Mouse (Mus musculus): ENCODE data around the gene Scarb2. TPM values are rescaled to one million over a fixed set of nuclear protein-coding genes. Genes with fewer than 3 reads are reported as not detected.

The Scarb2 gene
- polyA plus RNA-seq, 1 experiment, result 46.6 TPM

DNA sequence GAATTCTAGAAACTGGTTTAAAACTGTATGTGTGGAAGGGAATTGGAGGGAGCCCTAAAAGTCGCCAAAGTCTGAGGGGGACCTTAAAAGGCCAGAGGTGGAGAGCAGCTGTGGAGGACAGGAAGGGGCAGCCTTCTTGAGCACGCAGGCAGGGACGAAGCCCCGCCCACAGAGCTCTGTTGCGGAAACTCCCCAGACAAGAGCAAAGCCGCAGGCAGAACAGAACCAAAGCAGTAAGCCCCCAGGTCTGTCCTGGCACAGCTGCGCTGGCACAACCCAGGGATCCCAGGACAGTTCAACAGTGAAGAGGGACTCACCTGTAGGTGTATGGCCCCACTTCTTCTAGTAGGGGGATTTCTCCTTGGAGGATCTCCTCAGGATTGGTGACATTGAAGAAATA is 21.8 kb downstream of the Scarb2 start:
- TF ChIP-seq SRF (IDR thresholded peaks at IDR 0.05; ENCODE audit: control insufficient read depth, insufficient read length, low read depth) (no peak), REST (IDR thresholded peaks at IDR 0.05; ENCODE audit: insufficient read depth, insufficient read length) (no peak), MYOD1 (IDR thresholded peaks at IDR 0.05; ENCODE audit: control insufficient read depth in 1 of 3, insufficient read length in 2 of 3, low read depth in 2 of 3) (no peak), MYOG (IDR thresholded peaks at IDR 0.05; ENCODE audit: control insufficient read depth in 1 of 3, insufficient read depth in 1 of 3, insufficient read length in 2 of 3, low read depth in 2 of 3) (no peak), POLR2A (IDR thresholded peaks at IDR 0.05; ENCODE audit: insufficient read length, low read depth) (no peak), CEBPB (IDR thresholded peaks at IDR 0.05; ENCODE audit: insufficient read depth, poor library complexity, severe bottlenecking) (no peak), MAX (IDR thresholded peaks at IDR 0.05; ENCODE audit: low read depth) (no peak), TCF3 (IDR thresholded peaks at IDR 0.05; ENCODE audit: insufficient read length, low read depth) (no peak), TCF12 (IDR thresholded peaks at IDR 0.05; ENCODE audit: insufficient read depth, poor library complexity, severe bottlenecking) (no peak), POLR2AphosphoS2 (IDR thresholded peaks at IDR 0.05; ENCODE audit: insufficient read length, low read depth) (no peak), E2F4 (IDR thresholded peaks at IDR 0.05; ENCODE audit: insufficient read depth) (no peak), USF1 (IDR thresholded peaks at IDR 0.05; ENCODE audit: low read depth) (no peak)
- Histone ChIP-seq H3K4me3 (no peak overlapping the region), H3K27me3 (ENCODE audit: control insufficient read depth, insufficient read depth, insufficient read length) (no peaks in the 10 kb centered on the region), H3K36me3 (ENCODE audit: control insufficient read depth, insufficient read depth) (peaks cover 10% of the 10 kb centered on the region), H3K79me2 (ENCODE audit: control insufficient read depth, insufficient read depth) (peaks cover 21% of the 10 kb centered on the region), H3ac (ENCODE audit: control insufficient read depth, insufficient read length) (no peak overlapping the region), H3K4me2 (ENCODE audit: low read depth) (no peak overlapping the region)

GRCm38 (mm10) chr5:92472863-92473262 is 33.8 kb downstream of the Scarb2 start:
- TF ChIP-seq POLR2A (IDR thresholded peaks at IDR 0.05; ENCODE audit: insufficient read length, low read depth) (no peak), REST (IDR thresholded peaks at IDR 0.05; ENCODE audit: insufficient read depth, insufficient read length) (no peak), TCF12 (IDR thresholded peaks at IDR 0.05; ENCODE audit: insufficient read depth, poor library complexity, severe bottlenecking) (no peak), E2F4 (IDR thresholded peaks at IDR 0.05; ENCODE audit: insufficient read depth) (no peak), CEBPB (IDR thresholded peaks at IDR 0.05; ENCODE audit: insufficient read depth, poor library complexity, severe bottlenecking) (no peak), TCF3 (IDR thresholded peaks at IDR 0.05; ENCODE audit: insufficient read length, low read depth) (no peak), POLR2AphosphoS2 (IDR thresholded peaks at IDR 0.05; ENCODE audit: insufficient read length, low read depth) (no peak), MYOG (IDR thresholded peaks at IDR 0.05; ENCODE audit: control insufficient read depth in 1 of 3, insufficient read depth in 1 of 3, insufficient read length in 2 of 3, low read depth in 2 of 3) (no peak), MYOD1 (IDR thresholded peaks at IDR 0.05; ENCODE audit: control insufficient read depth in 1 of 3, insufficient read length in 2 of 3, low read depth in 2 of 3) (no peak), USF1 (IDR thresholded peaks at IDR 0.05; ENCODE audit: low read depth) (no peak), MAX (IDR thresholded peaks at IDR 0.05; ENCODE audit: low read depth) (no peak), SRF (IDR thresholded peaks at IDR 0.05; ENCODE audit: control insufficient read depth, insufficient read length, low read depth) (no peak)
- Histone ChIP-seq H3ac (ENCODE audit: control insufficient read depth, insufficient read length) (no peak overlapping the region), H3K4me3 (no peak overlapping the region), H3K4me2 (ENCODE audit: low read depth) (no peak overlapping the region), H3K36me3 (ENCODE audit: control insufficient read depth, insufficient read depth) (no peaks in the 10 kb centered on the region), H3K27me3 (ENCODE audit: control insufficient read depth, insufficient read depth, insufficient read length) (no peaks in the 10 kb centered on the region), H3K79me2 (ENCODE audit: control insufficient read depth, insufficient read depth) (no peaks in the 10 kb centered on the region)

DNA sequence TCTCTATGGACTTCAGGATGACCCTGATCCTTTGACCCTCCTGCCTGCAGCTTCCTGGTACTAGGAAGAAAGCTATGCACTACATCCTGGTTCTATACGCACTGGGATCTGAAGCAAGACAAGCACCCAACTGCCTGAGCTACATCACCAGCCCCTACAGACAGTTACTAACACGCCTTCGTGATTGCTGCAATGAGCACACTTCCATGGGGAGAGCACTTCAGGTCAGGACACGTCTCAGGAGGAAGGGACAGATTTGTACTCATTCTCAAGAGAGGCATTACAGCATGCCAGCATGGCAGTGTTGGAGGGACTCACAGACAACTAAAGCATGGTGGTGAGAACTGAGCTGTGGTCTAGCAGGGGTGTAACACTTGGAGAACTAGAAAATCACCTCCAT is 35.1 kb downstream of the Scarb2 start:
- TF ChIP-seq POLR2A (IDR thresholded peaks at IDR 0.05; ENCODE audit: insufficient read length, low read depth) (no peak), TCF3 (IDR thresholded peaks at IDR 0.05; ENCODE audit: insufficient read length, low read depth) (no peak), REST (IDR thresholded peaks at IDR 0.05; ENCODE audit: insufficient read depth, insufficient read length) (no peak), SRF (IDR thresholded peaks at IDR 0.05; ENCODE audit: control insufficient read depth, insufficient read length, low read depth) (no peak), USF1 (IDR thresholded peaks at IDR 0.05; ENCODE audit: low read depth) (no peak), MYOD1 (IDR thresholded peaks at IDR 0.05; ENCODE audit: control insufficient read depth in 1 of 3, insufficient read length in 2 of 3, low read depth in 2 of 3) (no peak), E2F4 (IDR thresholded peaks at IDR 0.05; ENCODE audit: insufficient read depth) (no peak), MYOG (IDR thresholded peaks at IDR 0.05; ENCODE audit: control insufficient read depth in 1 of 3, insufficient read depth in 1 of 3, insufficient read length in 2 of 3, low read depth in 2 of 3) (no peak), TCF12 (IDR thresholded peaks at IDR 0.05; ENCODE audit: insufficient read depth, poor library complexity, severe bottlenecking) (no peak), MAX (IDR thresholded peaks at IDR 0.05; ENCODE audit: low read depth) (no peak), POLR2AphosphoS2 (IDR thresholded peaks at IDR 0.05; ENCODE audit: insufficient read length, low read depth) (no peak), CEBPB (IDR thresholded peaks at IDR 0.05; ENCODE audit: insufficient read depth, poor library complexity, severe bottlenecking) (no peak)
- no peaks in the 10 kb centered on the region for H3K36me3 ChIP-seq (ENCODE audit: control insufficient read depth, insufficient read depth)
- H3K4me3 ChIP-seq, result no peak overlapping the region
- H3ac ChIP-seq (ENCODE audit: control insufficient read depth, insufficient read length), result no peak overlapping the region
- no peaks in the 10 kb centered on the region for H3K79me2 ChIP-seq (ENCODE audit: control insufficient read depth, insufficient read depth)
- H3K4me2 ChIP-seq (ENCODE audit: low read depth), result no peak overlapping the region
- H3K27me3 ChIP-seq (ENCODE audit: control insufficient read depth, insufficient read depth, insufficient read length), result no peaks in the 10 kb centered on the region

DNA sequence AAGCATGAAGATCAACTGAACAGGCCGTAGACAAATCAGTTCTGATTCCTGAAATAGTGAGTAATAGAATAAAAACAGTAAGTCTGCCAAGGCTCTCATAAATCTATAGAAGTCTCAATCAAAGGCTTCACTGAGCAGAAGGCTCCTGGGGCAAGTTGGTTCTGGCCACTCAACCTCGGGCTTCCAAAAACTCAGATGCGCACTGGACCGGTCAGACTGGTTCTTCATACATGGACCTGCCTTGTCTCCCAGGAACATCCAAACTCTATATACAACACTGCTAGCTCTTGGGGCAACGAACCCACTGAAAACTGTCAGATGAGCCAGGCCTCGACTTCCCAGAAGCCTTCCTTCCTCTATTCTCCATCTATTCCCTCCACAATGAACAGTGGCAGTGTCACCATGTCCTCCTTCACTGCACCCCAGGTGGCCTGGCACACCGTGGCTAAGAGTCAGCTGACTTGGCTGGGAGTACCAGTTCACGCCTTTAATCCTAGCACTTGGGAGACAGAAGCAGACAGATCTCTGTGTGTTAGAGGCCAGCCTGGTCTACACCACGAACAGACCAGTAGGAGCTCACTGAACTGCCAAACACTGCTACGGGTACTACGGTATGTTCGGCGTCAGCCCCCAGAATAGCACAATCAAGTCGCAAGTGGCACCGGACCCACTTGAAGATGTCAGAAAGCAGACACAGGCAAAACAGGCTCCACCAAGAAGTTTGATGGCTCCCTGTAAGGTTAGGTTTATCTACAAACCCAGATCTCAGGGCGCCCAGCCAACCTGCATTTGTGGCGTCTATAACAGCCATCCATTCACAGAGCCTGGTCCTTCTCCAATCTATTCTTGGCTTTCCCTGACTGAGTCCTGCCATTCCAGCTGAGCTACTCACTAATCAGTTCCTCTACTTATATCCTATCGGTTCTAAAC is 37.2 kb downstream of the Scarb2 start:
- H3K4me3 ChIP-seq, result no peak overlapping the region
- no peak overlapping the region for H3ac ChIP-seq (ENCODE audit: control insufficient read depth, insufficient read length)
- TF ChIP-seq TCF12 (IDR thresholded peaks at IDR 0.05; ENCODE audit: insufficient read depth, poor library complexity, severe bottlenecking) (no peak), MYOD1 (IDR thresholded peaks at IDR 0.05; ENCODE audit: control insufficient read depth in 1 of 3, insufficient read length in 2 of 3, low read depth in 2 of 3) (no peak), REST (IDR thresholded peaks at IDR 0.05; ENCODE audit: insufficient read depth, insufficient read length) (no peak), USF1 (IDR thresholded peaks at IDR 0.05; ENCODE audit: low read depth) (no peak)
- peaks cover 4% of the 10 kb centered on the region for H3K79me2 ChIP-seq (ENCODE audit: control insufficient read depth, insufficient read depth)
- H3K27me3 ChIP-seq (ENCODE audit: control insufficient read depth, insufficient read depth, insufficient read length), result no peaks in the 10 kb centered on the region
- H3K4me2 ChIP-seq (ENCODE audit: low read depth), result no peak overlapping the region
- H3K36me3 ChIP-seq (ENCODE audit: control insufficient read depth, insufficient read depth), result no peaks in the 10 kb centered on the region

Data from myocyte (in vitro differentiated cells).